Mouse (Mus musculus) frontal cortex, adult (tissue): ENCODE measurements at regions not wholly inside any gene's neighbourhood (a gene's known extent, or its start where the extent isn't known, plus 50 kb on each side); places are given as distances from the start of the nearest gene placed in this dataset.
A peak's percentile ranks its signal among the peaks of the same experiment; 100 is the strongest.

ENCODE experiments used
- ATAC-seq: cut with Nextera tagmentation; 2 replicates; pipeline ENCODE4 v1.9.2; 2017; ENCODE audit warnings: mild to moderate bottlenecking, moderate library complexity, mixed read lengths; ENCODE audit not compliant: low TSS enrichment

GRCm38 (mm10) chr2:61453490-61454281 lies 124.7 kb upstream of the Tank start:
- ATAC-seq, result peak; percentile 4; the same call in 1 of the 2 replicates

GRCm38 (mm10) chr2:61452581-61452980 lies 125.8 kb upstream of the Tank start:
- ATAC-seq, result no peak

- no peak for ATAC-seq
These were observed 127.7 kb upstream of the Tank start for GRCm38 (mm10) chr2:61450731-61451130.

GRCm38 (mm10) chr2:61436591-61436990 lies 141.8 kb upstream of the Tank start:
- ATAC-seq, result no peak

- ATAC-seq, result no peak
These were observed 170.5 kb upstream of the Tank start for GRCm38 (mm10) chr2:61407881-61408280.

GRCm38 (mm10) chr2:61406104-61406751 lies 172.2 kb upstream of the Tank start:
- no peak for ATAC-seq

GRCm38 (mm10) chr2:61405261-61405660 lies 173.1 kb upstream of the Tank start:
- no peak for ATAC-seq

- ATAC-seq, result 0 out of 2 replicates have a peak, but pooled peaks have one; percentile 29
These were observed 175.5 kb upstream of the Tank start for GRCm38 (mm10) chr2:61402588-61403487.

GRCm38 (mm10) chr2:61401636-61402587 lies 176.5 kb upstream of the Tank start:
- peak; percentile 58 for ATAC-seq

GRCm38 (mm10) chr2:61398633-61399032 lies 179.8 kb upstream of the Tank start:
- ATAC-seq, result no peak

GRCm38 (mm10) chr2:61389622-61390021 lies 188.8 kb upstream of the Tank start:
- ATAC-seq, result no peak

- no peak for ATAC-seq
These were observed 189.2 kb upstream of the Tank start for GRCm38 (mm10) chr2:61389207-61389606.

GRCm38 (mm10) chr2:61387561-61387960 lies 190.8 kb upstream of the Tank start:
- ATAC-seq, result no peak

- ATAC-seq, result no peak
These were observed 191.4 kb upstream of the Tank start for GRCm38 (mm10) chr2:61386966-61387365.

GRCm38 (mm10) chr2:61384467-61384866 lies 193.9 kb upstream of the Tank start:
- no peak for ATAC-seq

- ATAC-seq, result no peak
These were observed 194.6 kb upstream of the Tank start for GRCm38 (mm10) chr2:61383744-61384295.

GRCm38 (mm10) chr2:61379076-61379475 lies 199.3 kb upstream of the Tank start:
- no peak for ATAC-seq

- no peak for ATAC-seq
These were observed 200.1 kb upstream of the Tank start for GRCm38 (mm10) chr2:61378297-61378696.

- ATAC-seq, result no peak
These were observed 200.6 kb upstream of the Tank start for GRCm38 (mm10) chr2:61377756-61378155.

GRCm38 (mm10) chr2:61362606-61363005 lies 215.8 kb upstream of the Tank start:
- no peak for ATAC-seq

GRCm38 (mm10) chr2:61361394-61361793 lies 217.0 kb upstream of the Tank start:
- no peak for ATAC-seq
